Mouse (Mus musculus) lung, postnatal 0 days (tissue): ENCODE measurements at regions not wholly inside any gene's neighbourhood (a gene's known extent, or its start where the extent isn't known, plus 50 kb on each side); places are given as distances from the start of the nearest gene placed in this dataset.

Experiments used
- ATAC-seq: fragments of 200-750 bp; cut with Nextera tagmentation; 2 replicates; pipeline ENCODE4 v1.8.0; 2017; ENCODE audit warnings: moderate library complexity
- DNase-seq: peaks from one replicate; pipeline ENCODE4 v3.0.0-alpha.2; 2016; ENCODE audit warnings: low spot score
- H3K27ac ChIP-seq: fragments of 300-500 bp; sonication (generic); 2 replicates; pipeline ENCODE4 v1.5.1; 2014; ENCODE audit warnings: antibody characterized with exemption, mild to moderate bottlenecking, low read length, mixed read lengths
- H3K27me3 ChIP-seq: fragments of 300-500 bp; sonication (generic); replicated peaks from 2 replicates; pipeline ENCODE4 v1.6.1; 2014; ENCODE audit warnings: low read length, mixed read lengths; ENCODE audit not compliant: insufficient read depth
- H3K36me3 ChIP-seq: fragments of 300-500 bp; sonication (generic); 2 replicates; pipeline ENCODE4 v1.6.1; 2014; ENCODE audit warnings: low read length, mixed read lengths; ENCODE audit not compliant: insufficient read depth
- H3K4me1 ChIP-seq: fragments of 300-500 bp; sonication (generic); 2 replicates; pipeline ENCODE4 v1.6.1; 2014; ENCODE audit warnings: antibody characterized with exemption, low read depth, low read length, mixed read lengths; ENCODE audit not compliant: insufficient read depth
- H3K4me2 ChIP-seq: fragments of 300-500 bp; sonication (generic); replicated peaks from 2 replicates; pipeline ENCODE4 v1.6.1; 2014; ENCODE audit warnings: low read depth, mild to moderate bottlenecking, low read length, moderate library complexity, mixed read lengths
- H3K4me3 ChIP-seq: fragments of 300-500 bp; sonication (generic); 2 replicates; pipeline ENCODE4 v1.5.1; 2014; ENCODE audit warnings: low read depth, low read length
- H3K9ac ChIP-seq: fragments of 300-500 bp; sonication (generic); replicated peaks from 2 replicates; pipeline ENCODE4 v1.6.1; 2014; ENCODE audit warnings: low read depth, mild to moderate bottlenecking
- H3K9me3 ChIP-seq: fragments of 300-500 bp; sonication (generic); 2 replicates; pipeline ENCODE4 v1.6.1; 2016; ENCODE audit warnings: low read length, mixed read lengths
- CTCF ChIP-seq: IDR thresholded peaks from 2 replicates; pipeline ENCODE4 v1.5.1; 2016; ENCODE audit warnings: antibody characterized with exemption, mild to moderate bottlenecking
- EP300 ChIP-seq: IDR thresholded peaks from 2 replicates; pipeline ENCODE4 v1.6.1; 2016; ENCODE audit warnings: antibody characterized with exemption, mild to moderate bottlenecking, control low read depth
- WGBS: fragments of 180-500 bp; shearing (Covaris S2); extraction: QIAGEN DNeasy Blood & Tissue Kit; methylation state at CpG from one replicate; pipeline ENCODE4 v1.1.7; 2014; 5-methylcytosine and 5-hydroxymethylcytosine counted together

GRCm38 (mm10) chr12:36947902-36948301, 160.4 kb upstream of the Meox2 start:
- DNase-seq, result no peak
- H3K27me3 ChIP-seq, result no peaks in the 10 kb centered on the region
- H3K9me3 ChIP-seq, result no peaks in the 10 kb centered on the region
- no peak overlapping the region for H3K27ac ChIP-seq
- H3K36me3 ChIP-seq, result no peaks in the 10 kb centered on the region
- no peak for TF ChIP-seq EP300
- no peak overlapping the region for H3K4me3 ChIP-seq
- no peak for ATAC-seq
- WGBS, result 90% methylated on average over 3 of the region's 3 CpGs
- no peak overlapping the region for H3K4me2 ChIP-seq
- 0 out of 2 replicates have a peak, but pooled peaks cover 3% of the 10 kb centered on the region for H3K4me1 ChIP-seq
- no peak overlapping the region for H3K9ac ChIP-seq

DNA sequence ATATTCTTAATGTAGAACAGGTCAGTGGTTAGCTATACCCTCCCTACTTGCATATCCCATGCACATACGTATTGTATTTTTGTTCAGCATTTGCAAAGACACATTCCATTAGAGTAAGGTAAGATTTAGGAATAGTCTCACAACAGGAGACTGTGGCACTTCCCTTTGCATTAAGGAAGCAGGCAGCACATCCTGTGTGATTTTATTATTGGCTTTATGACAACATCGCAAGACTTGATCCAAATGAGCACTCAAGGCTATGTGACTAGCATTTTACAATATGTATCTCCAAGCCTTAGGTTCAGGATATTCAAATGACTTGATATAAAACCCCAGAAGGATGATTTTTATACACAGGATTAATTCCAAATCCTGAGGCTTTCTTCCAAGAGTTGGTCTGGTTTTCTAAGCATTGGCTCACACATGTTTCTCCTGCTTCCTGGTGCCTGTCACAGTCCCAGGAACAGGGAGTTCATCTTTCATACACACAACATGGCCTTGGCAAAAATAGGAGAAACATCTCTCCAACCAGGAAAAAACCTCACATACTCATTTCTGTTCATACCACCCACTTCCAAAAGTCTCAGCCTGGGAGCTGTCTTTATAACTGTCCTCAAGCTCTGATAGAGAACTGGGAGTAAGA, 159.1 kb upstream of the Meox2 start:
- ATAC-seq, result no peak
- no peak overlapping the region for H3K27ac ChIP-seq

DNA sequence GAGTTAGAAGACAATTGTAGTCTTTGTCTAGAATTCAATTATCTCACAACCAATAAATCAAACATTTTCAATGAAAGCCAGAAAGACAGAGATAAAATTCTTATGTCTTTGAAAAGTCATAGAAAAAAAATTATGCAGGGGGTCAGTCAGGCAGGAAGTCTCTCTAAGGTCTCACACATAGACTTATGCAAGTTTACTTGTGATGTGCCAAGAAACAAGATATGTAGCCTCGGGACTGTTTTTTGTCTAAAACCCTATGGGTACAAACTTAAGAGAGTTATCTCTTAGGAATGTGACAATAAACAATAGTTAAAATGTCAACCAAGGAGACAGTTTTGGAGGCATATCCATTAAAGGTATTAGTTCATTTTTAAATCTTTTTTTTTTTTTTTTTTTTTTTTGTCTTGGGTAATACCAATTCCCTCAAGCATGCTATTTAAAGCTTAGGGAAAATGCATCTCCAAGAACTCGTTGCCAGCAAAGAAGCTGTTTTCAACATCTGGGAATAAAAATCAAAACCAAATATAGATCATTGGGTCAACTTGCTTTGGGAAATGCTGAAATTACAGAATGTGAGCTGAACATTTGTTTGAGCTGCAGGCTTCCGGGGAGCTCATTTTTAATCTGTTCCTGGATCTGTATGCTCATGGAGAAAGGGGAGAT, 133.8 kb upstream of the Meox2 start:
- DNase-seq (peak; percentile 79), ATAC-seq (peak; percentile 57)
- Histone ChIP-seq H3K36me3 (no peaks in the 10 kb centered on the region), H3K9me3 (no peaks in the 10 kb centered on the region), H3K4me2 (no peak overlapping the region), H3K4me3 (no peak overlapping the region), H3K27ac (no peak overlapping the region), H3K4me1 (no peaks in the 10 kb centered on the region), H3K27me3 (no peaks in the 10 kb centered on the region), H3K9ac (no peak overlapping the region)
- WGBS, result 45% methylated on average over 3 of the region's 3 CpGs
- no peak for TF ChIP-seq CTCF
- TF ChIP-seq EP300, result 0 out of 2 replicates have a peak, but pooled peaks have one; percentile 8

More for the DNA sequence above, 159.1 kb upstream of the Meox2 start:
- DNase-seq, result peak; percentile 35
- TF ChIP-seq CTCF, result no peak
- TF ChIP-seq EP300, result no peak
- H3K9ac ChIP-seq, result no peak overlapping the region
- no peaks in the 10 kb centered on the region for H3K9me3 ChIP-seq
- WGBS, result 66% methylated on average over 2 of the region's 2 CpGs
- H3K27me3 ChIP-seq, result no peaks in the 10 kb centered on the region
- H3K4me1 ChIP-seq, result 0 out of 2 replicates have a peak, but pooled peaks cover 3% of the 10 kb centered on the region
- H3K4me3 ChIP-seq, result no peak overlapping the region
- no peak overlapping the region for H3K4me2 ChIP-seq
- no peaks in the 10 kb centered on the region for H3K36me3 ChIP-seq

- 36% methylated on average over 3 of the region's 3 CpGs for WGBS
Measured at GRCm38 (mm10) chr12:36977141-36977540, 131.2 kb upstream of the Meox2 start.

DNA sequence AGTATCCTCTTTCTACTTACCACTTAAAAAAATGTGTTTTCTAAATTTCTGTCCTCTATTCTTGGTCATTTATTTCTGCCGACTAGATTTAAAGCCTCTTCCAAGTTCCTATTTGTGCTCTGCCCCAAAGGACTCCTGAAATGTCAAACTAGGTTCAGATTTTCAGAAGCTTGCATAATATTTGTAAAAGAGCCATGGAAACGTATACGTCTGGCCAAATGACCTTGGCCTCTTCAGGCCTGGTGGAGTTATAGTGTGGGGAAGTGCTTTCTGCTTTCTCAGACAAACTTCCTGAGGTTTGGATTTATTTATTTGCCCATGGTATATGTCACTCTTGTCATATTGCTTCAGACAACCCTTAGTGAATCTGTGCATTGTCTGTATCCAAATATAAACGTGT, 117.2 kb upstream of the Meox2 start:
- H3K27ac ChIP-seq, result no peak overlapping the region
- ATAC-seq, result peak; percentile 38; the same call in 1 of the 2 replicates
- H3K4me1 ChIP-seq, result no peaks in the 10 kb centered on the region
- TF ChIP-seq EP300 (peak; percentile 13; the same call in 1 of the 2 replicates), CTCF (no peak)
- H3K27me3 ChIP-seq, result no peaks in the 10 kb centered on the region
- 27% methylated on average over 4 of the region's 4 CpGs for WGBS
- no peaks in the 10 kb centered on the region for H3K36me3 ChIP-seq
- H3K9me3 ChIP-seq, result no peaks in the 10 kb centered on the region
- no peak overlapping the region for H3K4me2 ChIP-seq
- H3K9ac ChIP-seq, result no peak overlapping the region
- no peak overlapping the region for H3K4me3 ChIP-seq
- peak; percentile 64 for DNase-seq

More at GRCm38 (mm10) chr12:36977141-36977540, 131.2 kb upstream of the Meox2 start:
- Histone ChIP-seq H3K9me3 (no peaks in the 10 kb centered on the region), H3K4me2 (no peak overlapping the region), H3K36me3 (no peaks in the 10 kb centered on the region), H3K4me1 (no peaks in the 10 kb centered on the region), H3K27ac (no peak overlapping the region), H3K9ac (no peak overlapping the region), H3K4me3 (no peak overlapping the region), H3K27me3 (no peaks in the 10 kb centered on the region)
- DNase-seq (peak; percentile 61), ATAC-seq (peak; percentile 52; the same call in 1 of the 2 replicates)
- TF ChIP-seq CTCF (no peak), EP300 (no peak; the same call in 1 of the 2 replicates)

DNA sequence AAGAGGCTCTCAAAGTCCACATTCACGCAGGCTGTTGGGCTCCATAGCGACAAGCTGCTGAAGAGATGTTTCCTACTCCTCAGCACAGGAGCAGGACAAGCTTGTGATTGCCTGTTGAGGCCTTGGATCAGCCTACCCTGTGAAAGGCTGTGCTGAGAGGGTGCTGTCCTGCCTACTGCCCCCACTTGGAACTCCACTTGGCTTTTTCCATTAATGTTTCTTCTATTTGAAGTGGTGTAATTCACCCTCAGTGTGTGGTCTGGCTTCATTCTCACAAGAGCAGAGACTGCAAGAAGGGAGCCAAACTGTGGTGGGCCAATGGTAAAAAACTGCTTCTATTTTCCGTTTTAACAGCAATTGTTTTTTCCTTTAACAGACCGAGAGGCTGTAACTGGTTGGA, 116.4 kb upstream of the Meox2 start:
- Histone ChIP-seq H3K9me3 (no peaks in the 10 kb centered on the region), H3K4me2 (no peak overlapping the region), H3K27me3 (no peaks in the 10 kb centered on the region), H3K4me1 (no peaks in the 10 kb centered on the region), H3K27ac (peak overlapping the region; percentile 12; the same call in 1 of the 2 replicates), H3K36me3 (no peaks in the 10 kb centered on the region), H3K9ac (no peak overlapping the region), H3K4me3 (no peak overlapping the region)
- DNase-seq, result peak; percentile 41
- 52% methylated on average over 4 of the region's 4 CpGs for WGBS
- TF ChIP-seq CTCF (no peak), EP300 (0 out of 2 replicates have a peak, but pooled peaks have one; percentile 8)
- peak; percentile 76 for ATAC-seq
